Mouse (Mus musculus): ENCODE data around the gene Jph2. TPM values are rescaled to one million over a fixed set of nuclear protein-coding genes. Genes with fewer than 3 reads are reported as not detected.
A peak's percentile ranks its signal among the peaks of the same experiment; 100 is the strongest.
"Not testable (repeated sequence)": the region's sequence is repeated elsewhere in the genome, so short reads cannot be mapped to it uniquely, and the experiment has no call there.

The Jph2 gene
- total RNA-seq, 2 experiments from 2014 or later, result 3.4 to 5.3 TPM

DNA sequence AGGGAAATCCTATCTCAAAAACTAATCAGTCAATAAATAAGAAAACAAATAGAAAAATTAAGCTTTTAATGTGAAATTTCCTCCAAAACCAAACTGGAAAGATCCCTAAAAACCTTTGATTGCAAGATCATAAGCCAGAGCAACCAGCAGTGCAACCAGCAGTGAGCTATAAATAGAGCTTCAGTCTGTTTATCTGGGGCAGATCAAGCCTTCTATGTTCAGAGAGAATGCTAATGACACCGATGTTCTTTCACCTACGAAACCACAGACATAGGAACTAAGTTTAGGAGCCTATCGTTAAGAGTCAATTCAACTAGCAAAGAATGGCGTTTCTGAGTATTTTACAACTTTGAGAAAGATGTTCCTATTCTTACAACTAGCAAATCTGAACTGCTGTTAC lies 14.0 kb upstream of the Jph2 start:
- no peak for DNase-seq

DNA sequence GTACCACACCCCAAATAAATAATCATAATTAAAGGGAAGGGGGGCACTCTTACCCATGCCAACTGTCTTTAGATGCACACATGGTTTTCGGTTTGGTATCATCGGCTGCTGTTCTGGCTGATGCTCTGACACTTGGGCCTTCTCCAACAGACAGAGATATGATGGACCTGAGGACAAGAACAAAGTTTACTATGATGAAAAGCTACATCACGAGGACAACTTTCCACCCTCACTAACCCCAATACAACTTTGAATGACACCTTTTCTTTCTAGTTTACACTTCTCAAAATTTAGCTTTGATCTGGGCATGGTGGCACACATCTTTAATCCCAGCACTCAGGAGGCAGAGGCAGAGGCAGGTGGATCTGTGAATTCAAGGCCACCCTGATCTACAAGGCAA lies 13.6 kb upstream of the Jph2 start:
- not testable (repeated sequence) for DNase-seq

DNA sequence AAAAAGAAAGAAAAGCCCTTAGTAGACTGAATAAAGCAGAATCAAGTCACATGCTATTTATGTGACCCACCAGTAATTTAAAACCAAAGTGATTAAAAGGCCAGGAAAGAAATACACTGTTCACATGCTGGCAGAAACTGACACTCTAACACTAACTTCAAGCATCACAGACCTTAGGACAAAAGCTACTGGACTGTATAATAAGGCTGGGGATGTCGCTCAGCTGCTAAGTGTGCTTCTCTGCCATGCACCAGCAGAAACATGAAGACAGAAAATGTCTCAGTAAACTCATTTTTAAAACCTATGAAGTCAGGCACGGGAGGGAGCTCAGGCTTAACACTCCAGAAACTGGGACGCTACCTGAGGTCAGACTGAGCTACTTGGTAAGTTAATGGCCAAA lies 12.4 kb upstream of the Jph2 start:
- no peak for DNase-seq

DNA sequence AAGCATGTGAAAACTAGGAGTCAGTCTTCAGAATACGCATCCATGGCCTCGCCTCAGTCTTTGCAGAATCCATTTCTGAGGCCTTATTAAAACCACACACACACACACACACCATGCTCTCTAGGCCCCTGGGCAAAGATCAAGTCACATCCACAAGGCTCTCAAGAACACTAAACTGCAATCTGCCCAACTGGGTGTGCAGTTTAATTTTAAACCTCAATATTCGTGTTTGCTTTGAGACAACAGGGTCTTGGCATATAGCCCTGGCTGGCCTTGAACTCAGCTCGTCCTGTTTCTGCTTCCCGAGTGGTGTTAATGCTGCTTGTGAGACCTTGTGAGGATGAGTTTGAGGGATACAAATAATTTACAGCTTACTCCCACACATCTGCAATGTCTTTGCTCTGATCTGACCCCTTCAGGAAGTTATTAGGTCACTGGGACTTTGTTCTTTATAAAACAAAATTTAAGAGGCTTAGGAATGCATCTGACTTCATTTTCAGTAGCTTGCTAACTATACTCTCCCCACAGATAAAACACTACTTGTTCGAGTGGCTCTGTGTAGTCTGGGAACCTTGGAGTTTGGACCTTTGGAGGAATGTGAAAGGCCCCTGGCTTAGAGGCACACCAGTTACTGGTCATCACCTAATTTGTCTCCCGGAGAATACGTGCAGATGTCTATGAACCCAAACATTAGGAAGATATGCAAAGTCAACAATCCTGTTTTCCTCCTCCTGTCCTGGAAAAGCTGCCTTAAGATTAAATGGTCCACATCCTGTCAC lies 6.4 kb upstream of the Jph2 start:
- DNase-seq, result peak; percentile 54 to 67

DNA sequence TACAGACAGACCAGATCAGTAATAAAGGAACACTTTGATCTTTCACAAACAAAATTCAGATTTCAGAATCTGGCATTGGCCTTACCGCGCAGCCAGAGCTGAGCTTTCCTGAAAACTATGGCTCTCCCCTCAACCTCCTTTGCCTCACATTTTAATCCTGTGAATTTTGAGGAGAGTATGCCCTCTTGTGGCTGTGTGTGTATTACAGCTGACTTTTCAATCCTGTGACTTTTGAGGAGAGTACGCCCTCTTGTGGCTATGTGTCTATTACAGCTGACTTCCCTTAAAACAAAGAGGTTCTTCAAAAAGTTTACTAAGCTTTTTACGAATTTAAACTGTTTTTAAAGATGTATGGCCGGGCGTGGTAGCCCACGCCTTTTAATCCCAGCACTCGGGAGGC lies 3.4 kb upstream of the Jph2 start:
- DNase-seq, result peak; percentile 71 to 72

DNA sequence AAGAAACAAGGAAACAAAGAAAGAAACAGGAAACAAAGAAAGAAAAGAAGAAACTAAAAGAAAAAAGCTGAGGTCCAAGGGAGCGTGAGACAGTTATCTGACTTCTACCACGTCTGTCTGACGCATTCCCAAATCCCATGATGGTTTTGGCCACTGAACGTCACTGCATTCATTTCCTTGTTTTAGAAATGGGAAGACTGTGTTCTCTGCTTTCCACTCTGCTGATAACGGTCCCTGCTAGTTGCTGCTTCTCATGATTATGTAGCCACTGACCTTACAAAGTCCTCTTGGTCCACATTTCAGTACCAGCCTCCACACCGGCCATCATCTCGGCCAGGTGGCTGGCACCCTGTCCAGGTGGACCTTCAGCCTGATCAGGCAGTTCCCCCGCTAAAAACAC lies 1.4 kb upstream of the Jph2 start:
- DNase-seq, result no peak

DNA sequence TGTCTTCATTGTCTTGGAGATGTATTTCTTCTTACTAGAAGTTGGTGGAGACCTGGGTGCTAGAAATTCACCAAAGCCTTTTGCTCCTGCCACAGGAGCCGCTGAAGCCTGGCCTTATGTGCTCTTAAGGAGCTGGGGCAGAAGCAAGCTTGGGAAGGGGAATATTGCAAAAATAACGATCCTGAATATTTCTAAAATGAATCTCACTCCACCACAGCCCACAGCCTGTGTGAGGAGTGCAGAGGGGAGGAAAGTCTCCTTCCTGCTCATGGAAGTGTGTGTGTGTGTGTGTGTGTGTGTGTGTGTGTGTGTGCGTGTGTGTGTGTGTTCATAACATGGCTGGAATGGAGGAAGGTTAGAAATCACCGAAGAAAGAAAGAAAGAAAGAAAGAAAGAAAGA lies 977 bp upstream of the Jph2 start:
- DNase-seq, result no peak

DNA sequence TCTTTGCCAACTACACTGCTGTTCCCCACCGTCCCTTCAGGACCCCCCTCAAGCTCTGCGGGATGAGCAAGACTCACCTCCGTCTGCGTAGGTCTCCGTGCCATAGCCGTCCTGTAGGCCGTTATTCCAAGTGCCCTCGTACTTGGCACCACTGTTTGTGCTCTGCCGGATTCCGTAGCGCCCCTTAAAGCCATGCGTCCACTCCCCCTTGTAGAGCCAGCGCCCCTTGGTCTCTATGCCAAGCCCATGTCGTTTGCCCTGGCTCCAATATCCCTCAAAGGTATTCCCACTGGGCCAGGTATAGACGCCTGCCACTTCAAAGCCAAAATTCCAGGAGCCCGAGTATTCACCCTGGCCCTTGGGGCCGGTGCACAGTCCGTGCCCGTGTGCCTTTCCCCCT lies 722 bp downstream of the Jph2 start:
- no peak for DNase-seq

DNA sequence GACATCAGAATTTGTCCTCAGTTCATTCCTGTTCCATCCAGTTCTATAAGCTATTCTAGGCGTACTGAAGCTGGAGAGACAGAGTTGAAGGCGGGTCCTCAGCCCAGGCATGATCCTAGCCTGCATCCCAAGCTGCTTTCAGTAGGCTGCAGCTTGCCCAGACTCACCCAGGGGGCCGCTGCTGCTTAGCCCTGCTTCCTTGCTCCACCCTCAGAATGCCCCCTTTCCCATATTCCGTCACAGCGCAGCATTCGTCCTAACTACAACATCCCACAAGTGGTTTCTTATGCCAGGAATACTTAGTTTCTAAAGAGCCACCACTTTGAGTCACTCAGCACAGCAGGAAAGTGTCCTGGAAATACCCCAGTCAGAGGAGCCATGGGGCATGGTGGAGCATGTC lies 2.8 kb downstream of the Jph2 start:
- no peak for DNase-seq

DNA sequence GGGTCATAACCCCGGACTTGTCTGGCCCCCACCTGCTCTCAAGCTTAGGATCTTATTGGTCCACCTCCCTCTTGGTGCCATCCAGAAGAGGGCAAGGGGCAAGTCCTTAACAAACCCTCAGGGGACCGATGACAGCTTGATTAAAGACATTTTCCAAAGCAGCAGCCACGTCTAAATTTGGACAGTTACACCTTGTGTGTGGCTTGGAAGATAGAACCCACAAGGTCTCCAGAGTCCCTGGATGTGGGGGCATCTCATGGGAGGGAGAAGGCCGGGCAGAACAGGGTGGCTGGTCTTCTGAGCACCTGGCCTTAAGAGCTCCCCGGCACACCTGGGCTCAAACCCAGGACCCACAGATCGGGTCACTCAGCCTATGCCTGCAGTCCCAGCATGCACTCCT lies 3.8 kb downstream of the Jph2 start:
- DNase-seq, result no peak

DNA sequence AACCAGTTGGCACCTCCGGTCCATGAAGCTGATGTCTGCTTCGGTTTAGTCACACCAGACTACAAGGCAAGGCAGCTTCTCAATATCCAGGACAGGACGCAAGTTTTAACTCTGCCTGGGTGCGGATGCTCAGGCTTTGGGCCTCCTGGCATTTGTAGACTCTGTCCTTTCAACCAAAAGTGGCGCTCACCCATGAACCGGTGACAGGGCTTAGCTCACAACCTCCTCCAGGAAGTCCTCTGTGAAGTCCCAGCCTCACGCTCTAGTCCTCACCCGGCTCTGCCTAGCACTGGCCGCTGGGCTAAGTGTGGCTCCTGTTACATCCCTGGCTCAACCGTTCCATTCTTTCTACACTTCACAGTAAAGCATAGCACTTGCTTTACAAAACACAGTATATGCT lies 4.6 kb downstream of the Jph2 start:
- DNase-seq, result no peak

DNA sequence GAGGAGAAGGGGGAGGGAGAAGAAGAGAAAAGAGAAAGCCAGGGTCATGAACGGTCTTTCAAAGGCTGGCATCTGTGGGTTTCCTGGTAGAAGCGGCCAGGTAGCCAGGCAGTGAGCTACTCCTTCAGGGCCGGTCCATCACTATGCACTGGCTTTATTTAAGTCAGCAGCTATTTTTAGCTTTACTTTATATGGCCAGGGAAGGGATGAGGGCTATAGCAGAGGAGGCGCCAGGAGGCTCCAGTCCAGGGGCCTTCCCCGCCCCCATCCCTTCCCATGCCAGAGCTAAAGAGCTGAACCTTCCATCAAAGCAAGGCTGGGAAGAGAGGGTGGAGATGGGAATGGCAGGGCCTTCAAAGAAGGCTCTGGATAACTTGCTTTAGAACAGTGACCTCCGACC lies 5.4 kb downstream of the Jph2 start:
- no peak for DNase-seq

DNA sequence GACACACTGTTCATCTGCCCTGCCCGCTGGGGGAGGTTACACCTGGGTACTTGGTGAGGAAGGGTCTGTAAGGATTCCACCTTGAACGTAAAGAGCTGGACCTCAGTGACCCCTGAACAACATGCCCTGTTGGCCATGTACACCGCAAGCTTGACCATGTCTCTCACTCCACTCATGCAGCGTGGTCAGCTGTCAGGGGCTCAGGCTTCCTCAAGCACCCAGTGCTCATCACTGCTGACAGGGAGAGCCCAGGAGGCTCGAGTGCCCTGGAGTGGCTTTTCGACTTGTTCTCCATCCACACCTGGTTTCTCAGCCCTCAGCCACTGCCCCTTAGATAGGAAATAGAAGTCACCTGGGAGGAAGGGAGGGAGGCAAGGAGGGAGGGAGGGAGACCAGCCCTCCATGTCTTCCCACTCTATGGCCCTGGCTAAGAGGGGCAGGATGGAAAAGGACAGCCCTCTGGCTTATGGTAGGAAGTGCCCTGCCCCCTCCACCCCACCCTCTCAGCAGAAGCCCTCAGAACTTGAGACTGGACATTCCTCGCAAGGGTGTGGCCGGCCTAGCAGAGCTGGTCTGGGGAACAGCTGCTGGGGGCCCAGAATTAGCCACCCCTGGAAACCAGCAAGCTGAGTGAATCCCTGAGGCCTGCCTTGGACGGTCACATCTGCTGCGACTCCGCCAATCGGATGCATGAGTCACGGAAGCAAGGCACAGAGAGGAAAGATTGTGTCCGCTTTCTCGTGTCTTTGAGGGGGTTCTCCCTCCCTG lies 11.2 kb downstream of the Jph2 start:
- no peak for DNase-seq

DNA sequence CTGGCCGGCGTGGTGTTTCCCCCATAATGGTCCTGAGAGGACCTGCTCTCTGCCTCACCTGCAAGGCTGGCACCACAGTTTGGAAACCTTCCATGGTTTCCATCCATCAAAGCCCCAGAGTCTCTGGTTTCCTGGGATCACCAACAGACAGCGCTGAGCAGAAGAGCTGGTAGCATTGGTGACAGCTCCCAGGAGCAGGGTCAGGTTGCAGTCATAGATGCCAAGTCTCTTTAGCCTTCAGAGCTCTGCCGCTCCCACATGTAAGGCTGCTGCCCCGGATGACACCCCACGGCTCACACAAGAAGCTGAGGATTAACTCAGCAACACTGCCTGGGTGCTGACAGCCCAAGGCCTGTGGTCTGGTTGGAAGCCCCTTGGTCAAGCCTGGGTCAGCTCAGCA lies 12.7 kb downstream of the Jph2 start:
- no peak for DNase-seq

DNA sequence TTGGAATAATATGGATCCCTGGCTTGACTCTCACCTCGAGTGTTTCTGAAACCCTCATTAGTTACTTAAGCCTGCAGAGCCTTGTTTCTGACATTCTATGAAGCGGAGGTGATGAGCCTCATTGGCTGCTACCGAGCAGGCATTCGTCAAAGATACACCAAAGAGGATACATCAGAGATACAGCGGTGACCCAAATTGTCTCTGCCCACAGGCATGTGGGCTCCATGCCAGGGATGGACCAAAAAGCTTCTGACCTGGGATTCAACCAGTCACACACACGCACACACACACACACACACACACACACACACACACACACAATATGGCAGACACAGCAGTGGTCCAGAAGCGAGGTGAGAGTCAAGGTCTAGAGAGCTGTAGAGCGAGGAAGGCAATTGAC lies 16.5 kb downstream of the Jph2 start:
- DNase-seq, result no peak

DNA sequence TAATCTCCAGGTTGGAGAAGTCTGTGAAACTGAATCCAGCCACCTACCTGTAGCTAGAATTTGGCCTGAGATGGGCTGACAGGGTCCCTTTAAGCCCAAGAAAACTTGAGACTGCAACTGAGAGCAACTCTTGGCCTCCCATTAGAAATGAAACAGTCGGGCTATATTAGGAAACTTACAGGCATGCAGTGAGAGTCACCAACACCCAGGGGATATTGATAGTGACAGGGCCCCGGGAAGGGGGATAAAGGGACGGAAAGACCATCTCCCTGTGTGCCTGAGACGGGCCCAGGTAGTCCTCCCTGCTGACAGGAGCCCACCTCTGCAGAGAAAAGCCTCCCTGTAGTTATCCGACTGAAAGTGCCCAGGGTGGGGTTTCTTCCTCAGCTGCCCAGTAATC lies 18.4 kb downstream of the Jph2 start:
- DNase-seq, result no peak

DNA sequence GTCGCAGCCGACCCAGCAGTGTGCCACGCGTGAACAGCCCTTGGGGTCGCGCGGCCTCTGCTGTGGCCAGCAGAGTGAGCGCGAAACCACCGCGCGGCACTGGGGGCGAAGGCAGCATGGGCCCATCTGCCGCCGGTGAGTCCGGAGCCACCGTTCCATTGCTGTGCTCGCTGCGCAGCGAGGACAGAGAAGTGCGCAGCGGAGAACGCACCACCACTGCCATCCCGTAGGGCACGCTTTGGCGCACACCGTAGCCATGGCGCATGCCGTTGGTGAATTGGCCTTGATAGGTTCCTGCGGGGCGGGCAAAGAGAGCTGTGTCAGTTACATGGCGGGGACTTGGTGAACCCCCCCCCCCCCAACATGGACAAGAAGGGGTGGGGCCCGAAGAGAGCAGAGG lies 21.7 kb downstream of the Jph2 start:
- DNase-seq, result no peak

DNA sequence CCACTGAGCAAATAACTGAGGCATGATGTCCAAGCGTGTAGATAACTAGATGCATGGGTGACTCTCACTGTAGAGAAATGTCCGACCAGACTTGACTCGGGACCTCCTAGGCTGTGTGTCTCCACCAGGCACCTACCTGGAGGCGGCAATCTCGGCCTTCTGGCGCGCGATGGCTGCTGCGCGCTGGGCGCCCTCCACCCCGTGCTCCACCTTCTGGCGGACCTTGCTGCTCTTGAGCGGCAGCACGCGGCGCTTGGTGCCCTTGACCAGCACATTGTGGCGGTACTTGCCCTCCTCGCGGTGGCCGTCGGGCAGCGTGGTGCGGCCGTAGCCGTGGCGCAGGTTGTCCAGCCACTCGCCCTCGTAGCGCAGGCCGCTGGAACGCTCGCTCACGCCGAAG lies 22.3 kb downstream of the Jph2 start:
- DNase-seq, result no peak

DNA sequence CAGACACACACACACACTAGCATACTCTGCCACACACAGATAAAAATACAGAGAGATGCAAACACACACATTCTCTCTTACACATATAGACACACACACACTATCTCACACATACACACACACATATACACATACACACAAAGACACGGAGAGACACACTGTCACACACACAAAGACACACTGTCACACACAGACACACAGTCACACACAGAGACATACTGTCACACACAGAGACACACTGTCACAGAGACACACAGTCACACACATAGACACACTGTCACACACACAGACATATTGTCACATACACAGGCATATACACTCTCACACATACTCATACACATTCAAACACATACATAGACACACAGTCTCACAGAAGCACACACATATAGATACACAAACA lies 25.2 kb downstream of the Jph2 start:
- DNase-seq, result no peak

DNA sequence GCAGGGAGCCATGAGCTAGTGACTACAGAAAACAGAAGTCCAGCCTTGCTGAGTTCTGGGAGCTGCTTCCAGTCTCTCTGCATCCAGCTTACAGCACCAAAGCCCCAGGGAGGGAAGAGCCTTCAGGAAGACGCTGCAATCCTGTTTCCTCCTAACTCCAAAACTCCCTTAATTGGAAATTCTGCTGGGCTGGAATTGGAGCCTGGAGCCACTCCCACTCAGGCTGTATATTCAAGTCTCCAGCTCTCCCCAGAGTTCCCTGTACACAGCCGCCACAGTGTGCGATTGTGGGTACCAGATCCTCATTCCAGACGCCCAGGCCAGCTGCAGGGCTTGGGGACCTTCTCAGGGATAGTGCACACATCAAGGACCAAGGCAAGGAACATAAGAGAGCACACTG lies 27.6 kb downstream of the Jph2 start:
- DNase-seq, result no peak

DNA sequence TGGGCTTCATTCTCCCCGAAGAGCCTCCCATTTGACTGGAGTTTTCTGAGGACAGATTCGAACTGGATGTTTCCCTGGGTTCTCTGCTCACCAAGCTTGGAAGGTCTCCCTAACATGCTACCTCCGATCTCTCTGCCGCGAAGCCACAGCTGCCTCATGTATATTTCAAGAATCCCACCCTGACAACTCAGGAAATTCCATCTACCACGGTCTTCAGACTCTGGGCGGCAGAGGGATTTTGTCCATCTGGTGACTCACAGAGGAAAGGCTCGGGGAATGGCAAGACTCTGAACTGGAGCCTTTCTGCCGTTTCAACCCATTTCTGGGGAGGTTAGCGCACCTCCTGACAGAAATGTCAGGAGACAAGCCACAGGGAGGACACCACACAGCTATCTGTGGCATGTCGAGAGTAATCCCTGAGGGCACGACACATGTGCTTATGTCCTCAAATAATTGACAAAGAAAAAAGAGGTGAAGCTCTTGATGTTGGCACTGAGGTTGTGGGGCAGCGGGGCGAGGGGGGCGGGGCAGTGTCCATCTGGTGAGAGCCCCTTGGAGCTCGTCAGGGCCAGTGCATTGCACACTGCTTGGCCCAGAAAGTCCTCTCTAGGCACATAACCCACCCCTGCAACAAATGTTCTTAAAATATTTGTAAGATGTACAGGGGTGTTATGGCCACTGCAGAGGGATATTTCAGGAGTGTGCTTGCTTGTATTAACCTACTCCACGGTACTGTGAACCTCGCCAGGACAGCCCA lies 32.8 kb downstream of the Jph2 start:
- DNase-seq, result no peak

DNA sequence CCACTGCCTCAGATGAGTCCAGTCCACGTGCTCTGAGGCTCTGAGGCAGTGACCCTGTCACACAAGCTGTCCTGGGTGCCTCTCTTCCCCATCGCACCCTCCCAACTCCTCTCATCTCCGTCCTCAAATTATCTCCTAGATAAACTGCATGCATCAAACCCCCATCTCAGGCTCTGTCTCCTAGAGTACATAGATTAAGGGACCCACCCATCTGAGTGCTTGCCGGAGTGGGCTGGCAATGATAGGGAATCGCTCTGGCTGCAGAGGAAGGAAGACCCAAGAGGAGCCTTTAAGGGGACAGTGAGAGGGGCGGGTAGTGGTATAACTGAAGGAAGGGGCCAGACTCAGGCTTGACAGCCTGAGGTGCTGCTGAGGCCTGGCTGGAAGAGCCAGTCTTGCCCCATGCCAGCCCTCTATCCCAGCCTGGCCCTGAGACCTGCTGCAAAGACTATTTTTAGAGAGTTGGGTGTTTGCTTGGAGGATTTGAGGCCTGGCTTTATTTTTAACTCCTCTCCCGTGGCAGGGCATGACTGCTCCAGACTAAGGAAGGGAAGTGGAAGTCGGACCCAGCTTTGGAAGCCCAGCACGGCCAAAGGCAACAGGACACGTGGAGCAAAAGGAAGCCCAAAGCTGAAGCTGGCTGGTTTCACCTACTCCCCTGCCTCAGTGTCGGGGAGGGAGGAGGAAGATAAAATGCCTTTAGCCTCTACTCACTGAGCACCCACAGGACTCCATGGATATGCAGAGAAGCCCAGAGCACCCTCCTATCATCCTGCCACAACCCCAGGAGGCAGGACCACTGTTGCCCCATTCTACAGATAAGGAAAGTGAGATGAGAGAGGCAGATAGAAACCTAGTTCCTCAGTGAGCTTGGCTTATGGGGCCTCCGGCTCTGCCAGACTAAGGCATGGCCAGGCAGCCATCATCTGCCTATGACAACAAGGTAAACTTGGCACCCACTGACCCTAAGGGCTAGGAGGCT lies 34.6 kb downstream of the Jph2 start:
- DNase-seq, result no peak
